Mouse (Mus musculus) lung, postnatal 10 days (tissue): ENCODE measurements at regions not wholly inside any gene's neighbourhood (a gene's known extent, or its start where the extent isn't known, plus 50 kb on each side); places are given as distances from the start of the nearest gene placed in this dataset.

Experiments used
- DNase-seq: peaks from one replicate; pipeline ENCODE4 v3.0.0; 2021

GRCm38 (mm10) chr10:97778531-97778930 is 52.0 kb upstream of the C030005K15Rik start:
- no peak for DNase-seq

DNA sequence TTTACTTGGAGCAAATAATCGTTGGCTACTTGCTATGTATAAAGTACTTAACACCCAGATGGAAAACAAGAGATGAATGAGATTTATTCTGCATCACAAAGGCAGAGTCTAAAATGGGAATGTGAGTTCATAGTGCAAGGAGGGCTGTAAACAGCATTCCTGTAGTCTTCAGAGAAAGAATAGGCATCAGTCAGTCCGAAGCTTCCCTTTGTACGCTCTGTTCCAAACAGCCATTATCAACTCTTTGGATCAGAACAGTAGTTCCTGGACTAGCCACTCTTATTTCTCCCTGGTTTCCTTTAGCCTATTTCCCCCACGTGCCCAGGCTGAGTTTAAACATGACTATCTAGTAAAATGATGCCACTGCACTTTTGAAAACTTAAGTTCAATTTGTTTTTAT is 52.8 kb upstream of the C030005K15Rik start:
- peak; percentile 24 for DNase-seq

- DNase-seq: no peak
These were observed 67.2 kb upstream of the C030005K15Rik start for GRCm38 (mm10) chr10:97793804-97794203.

DNA sequence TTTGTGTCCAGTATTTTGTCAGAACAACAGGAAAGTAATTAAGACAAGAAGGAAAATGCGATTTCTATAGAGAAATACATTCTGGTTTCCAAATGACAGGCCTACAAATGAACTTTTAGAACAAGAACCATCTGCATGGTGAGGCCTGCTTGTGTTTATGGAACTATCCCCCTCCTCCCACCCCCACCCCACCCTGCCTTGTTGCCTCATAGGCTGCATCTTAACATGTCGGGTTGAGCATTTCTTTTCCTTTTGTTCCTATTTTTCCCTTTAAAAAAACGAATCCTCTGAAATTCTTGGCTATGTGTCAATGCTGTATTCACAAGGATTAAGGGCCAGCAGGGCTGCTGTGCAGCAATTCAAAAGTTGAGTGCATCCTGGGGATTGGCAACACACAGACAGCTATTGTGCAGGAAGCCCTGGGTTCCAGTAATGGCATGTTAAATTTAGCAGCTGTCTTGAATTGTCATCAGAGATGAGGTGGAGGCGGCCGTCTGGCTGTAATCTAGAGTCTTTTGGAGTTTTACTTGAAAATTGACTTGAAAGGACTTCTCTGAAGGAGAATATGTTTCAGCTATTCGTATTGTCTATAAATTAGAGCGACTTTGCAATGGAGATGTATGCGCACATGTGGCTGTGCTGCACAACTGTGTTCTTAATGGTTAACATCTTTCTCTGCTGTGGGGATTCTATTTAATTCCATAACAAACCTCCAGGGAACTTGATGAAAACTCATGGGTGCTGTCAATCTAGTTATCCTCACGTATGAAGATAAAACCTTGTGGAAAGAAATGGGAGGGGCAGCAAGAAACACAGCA is 75.1 kb upstream of the C030005K15Rik start:
- no peak for DNase-seq

DNA sequence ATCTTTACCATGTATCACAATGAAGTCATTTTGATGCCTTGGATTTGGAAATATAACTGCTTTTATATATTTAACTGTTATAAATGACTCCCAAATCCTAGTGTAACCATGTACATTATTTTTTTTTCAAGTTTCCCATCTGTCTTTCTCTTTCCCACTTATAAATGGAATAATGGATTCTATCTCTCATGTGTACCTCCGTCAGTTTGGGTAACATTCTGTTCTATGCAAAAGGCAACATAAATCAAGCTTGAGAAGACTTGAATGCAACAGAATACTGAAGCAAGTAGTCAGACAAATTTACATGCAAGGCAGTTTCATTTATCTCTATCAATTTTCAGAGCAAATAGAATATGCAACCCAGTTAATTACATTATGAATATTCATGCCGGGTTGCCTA is 81.4 kb upstream of the C030005K15Rik start:
- DNase-seq: no peak

DNA sequence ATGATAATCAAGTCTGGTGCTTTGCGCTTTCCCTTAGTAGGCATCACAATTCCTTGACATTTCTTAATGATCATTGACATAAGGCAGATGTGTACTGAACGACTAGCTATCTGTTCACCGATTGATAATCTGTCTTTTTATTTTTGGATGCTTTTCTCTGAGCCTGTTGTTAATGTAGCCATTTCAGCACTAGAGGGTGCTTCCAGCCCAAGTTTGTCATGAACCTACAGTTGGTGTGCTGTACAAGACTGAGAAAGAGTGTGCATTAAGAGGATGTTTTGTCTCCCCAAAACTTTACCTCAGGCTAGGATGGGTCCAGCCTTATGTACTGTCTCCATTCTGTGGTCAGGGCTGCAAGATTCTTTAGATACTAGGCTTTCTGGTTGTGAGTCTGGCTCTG is 116.0 kb upstream of the C030005K15Rik start:
- peak; percentile 7 for DNase-seq

DNA sequence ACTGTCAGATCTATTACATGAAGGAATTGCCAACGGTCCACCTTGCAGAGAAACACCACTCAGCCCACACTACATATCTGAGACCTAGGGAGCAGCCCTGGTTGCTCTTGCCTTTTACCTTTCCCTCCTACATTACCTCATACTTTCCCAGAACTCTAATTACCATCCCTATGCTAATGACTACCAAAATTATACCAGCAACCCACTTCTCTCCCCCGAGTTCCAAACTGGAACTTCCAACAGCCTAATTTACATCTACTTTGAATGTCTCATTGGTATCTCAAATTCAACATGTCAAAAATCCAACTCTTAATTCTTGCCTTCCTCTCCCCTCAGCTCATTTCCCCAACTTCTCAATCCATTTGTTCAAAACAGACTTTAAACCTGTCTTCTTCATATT is 124.9 kb upstream of the C030005K15Rik start:
- DNase-seq: no peak

- peak; percentile 26 for DNase-seq
These were observed 150.5 kb upstream of the C030005K15Rik start for GRCm38 (mm10) chr10:97877088-97877487.

DNA sequence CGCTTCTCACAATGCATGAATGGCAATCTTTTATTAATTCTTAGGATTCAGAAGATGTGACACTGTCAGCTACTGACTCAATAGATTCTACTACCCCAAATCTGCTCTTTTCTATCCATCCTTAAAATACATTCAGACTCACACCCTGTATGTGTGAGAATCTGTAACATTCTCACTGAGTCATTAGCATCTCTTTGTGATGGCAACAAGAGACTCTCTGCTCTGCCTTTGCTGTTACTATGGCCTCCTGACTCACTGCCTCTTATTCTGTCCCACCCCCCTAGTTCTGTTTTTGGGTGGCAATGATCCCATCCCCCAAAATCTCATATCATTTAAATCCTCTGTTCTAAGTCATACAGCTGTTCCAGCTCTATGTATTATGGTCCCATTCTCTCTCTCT is 159.5 kb upstream of the C030005K15Rik start:
- no peak for DNase-seq

- DNase-seq: no peak
These were observed 179.2 kb upstream of the C030005K15Rik start for GRCm38 (mm10) chr10:97905793-97906192.

- no peak for DNase-seq
These were observed 199.0 kb upstream of the C030005K15Rik start for GRCm38 (mm10) chr10:97925568-97925967.

GRCm38 (mm10) chr10:97940345-97940744 is 213.8 kb upstream of the C030005K15Rik start:
- no peak for DNase-seq

DNA sequence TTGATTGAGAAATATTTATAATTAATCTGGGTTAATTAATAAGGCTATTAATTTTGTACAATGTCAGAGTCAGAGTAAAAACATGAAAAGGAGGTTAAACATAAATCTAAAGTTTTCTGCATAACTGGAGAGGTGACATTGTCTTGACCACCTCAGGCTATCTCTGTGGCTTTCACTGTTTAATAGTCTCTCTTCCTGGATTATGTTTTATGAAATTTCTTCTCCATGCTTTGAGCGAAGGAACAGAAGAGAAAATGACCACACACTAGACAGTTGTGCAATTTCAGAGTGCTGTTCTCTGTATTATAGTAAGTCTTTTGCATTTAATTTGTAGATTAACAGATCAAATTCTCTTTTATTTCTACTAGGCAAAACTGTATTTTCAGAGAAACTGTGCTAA is 239.3 kb upstream of the C030005K15Rik start:
- no peak for DNase-seq

DNA sequence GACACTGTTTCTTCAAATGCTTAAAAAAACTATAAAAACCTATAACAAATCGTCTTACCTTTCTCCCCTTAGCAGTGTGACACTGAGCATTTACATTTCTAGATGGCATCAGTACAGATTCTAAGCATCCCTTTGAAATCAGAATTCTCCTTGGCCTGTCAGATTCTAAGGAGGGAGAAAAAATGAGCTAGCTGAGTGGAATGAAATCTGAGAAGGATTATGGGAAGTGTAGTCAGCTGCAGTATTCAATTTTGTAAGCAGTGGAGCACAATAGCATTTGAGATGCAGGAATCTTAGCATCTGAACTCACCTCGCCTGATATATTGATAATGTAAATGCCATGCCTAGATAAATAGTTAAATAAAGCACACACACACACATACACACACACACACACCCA is 240.4 kb upstream of the C030005K15Rik start:
- no peak for DNase-seq

GRCm38 (mm10) chr10:98007037-98007436 is 280.5 kb upstream of the C030005K15Rik start:
- DNase-seq: peak; percentile 6

GRCm38 (mm10) chr10:98008355-98008754 is 281.8 kb upstream of the C030005K15Rik start:
- no peak for DNase-seq

- no peak for DNase-seq
These were observed 286.4 kb upstream of the C030005K15Rik start for GRCm38 (mm10) chr10:98012916-98013315.

DNA sequence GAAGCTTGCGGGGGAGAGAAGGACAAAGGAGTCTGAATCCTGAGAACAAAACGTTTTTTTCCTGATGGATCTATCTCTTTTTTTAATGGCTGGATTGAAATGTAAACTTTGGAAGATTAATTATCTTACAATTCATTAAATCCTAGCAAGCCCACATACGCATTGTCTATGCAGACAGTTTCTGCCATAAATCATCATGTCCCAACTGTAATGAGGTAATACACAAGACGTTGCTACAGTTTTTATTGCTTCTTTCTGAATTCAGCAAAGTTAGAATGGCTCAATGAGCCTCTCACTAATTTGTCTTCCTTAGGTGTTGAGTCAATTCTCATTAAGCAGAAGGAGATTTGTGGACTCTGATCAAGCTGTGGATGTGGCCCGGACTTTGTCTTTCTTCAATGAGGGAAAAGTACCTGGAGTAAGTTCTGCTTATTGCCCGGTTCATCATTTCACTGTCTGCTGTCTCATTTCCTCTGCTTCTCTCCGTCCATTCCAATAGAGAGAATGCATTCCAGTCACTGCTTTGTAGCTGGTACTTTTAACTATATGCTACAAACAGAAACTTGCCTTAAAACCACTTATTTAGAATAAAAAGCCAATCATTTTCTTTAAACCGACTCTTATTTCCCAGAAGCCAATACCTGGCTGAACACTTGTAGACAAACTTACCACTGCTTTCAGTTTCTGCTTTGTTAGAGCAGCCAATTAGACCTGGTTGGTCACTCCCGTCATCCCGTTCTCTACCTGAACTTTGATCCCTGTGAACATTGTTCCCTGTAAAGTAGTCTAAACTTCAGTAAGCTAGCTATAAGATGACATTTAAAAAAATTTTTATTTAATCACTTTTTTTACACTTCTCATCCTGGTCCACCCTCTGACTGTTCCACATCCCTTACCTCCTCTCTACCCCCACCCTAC is 288.7 kb upstream of the C030005K15Rik start:
- no peak for DNase-seq

GRCm38 (mm10) chr10:98016596-98017304 is 290.2 kb upstream of the C030005K15Rik start:
- DNase-seq: no peak

DNA sequence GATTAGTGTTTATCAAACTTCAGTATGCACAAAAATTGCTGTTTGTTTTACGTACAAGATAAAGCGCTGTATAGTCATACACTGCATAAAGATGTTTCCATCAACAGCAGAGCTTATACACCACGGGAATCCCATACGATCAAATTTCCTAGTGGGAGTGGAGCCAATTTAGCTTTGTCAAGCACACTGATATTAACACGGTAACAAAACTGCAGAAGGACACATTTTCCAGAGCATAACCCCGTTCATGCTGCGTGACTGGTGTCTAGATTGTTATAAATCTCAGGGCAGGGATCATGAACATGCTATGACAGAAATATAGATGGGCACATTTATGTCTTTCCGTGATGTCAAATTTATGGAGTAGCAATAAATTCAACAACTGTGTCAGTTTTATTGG is 302.6 kb upstream of the C030005K15Rik start:
- no peak for DNase-seq

DNA sequence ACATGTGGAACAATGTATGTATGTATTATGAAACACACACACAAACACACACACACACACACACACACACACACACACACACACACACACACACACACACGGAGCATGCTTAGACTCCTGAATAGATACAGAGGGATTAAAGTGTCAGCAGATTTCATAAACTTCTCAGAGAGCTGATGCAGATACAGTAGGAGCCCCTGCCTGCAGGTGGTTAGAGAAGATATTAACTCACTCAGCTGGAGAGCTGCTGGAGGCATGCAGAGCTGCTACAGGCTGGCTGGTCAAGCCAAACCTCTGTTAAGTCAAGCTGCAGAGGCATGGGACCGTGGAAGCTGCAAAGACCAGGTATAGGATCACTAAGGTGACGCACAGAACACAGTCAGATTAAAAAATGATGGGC is 303.1 kb upstream of the C030005K15Rik start:
- no peak for DNase-seq

DNA sequence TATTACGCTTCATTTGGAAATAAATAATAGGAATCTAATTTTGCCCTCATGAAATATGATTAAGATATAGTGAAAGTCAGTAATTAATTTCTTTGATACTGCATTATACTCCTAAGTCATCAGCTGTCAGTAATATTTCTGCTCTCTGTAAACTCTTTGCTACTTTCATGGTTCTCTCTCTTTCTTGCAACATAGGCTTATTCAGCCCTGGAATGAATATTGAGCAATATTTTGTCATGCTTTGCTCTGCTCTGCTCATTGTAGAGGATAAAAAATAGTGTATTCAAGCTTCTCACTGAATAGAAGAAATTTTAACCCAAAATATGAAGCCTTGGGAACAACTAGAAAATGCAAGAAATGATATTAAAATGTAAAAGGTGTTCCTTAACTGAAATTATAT is 306.1 kb upstream of the C030005K15Rik start:
- no peak for DNase-seq

DNA sequence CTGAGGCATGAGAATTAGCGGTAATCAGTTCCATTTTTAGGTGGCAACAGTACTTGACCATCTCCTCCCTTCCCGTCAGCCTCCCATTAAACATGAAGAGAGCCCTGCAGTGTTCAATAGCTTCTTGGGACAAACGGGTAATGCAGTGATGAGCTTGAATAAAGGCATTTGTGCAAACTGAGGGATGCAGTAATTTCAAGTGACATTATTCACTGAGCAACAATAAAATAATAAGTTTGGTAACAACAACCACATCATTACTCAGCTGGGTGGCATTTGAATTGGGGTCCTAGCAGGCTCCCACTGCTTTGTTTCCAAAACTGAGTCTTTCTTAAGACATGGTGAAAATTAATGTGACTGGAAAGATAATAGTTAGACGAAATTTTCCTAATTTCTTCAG is 315.2 kb upstream of the C030005K15Rik start:
- no peak for DNase-seq
